Mouse (Mus musculus) hindbrain, embryonic 12.5 days (tissue): ENCODE data around the gene Etfdh. TPM values are rescaled to one million over a fixed set of nuclear protein-coding genes. Genes with fewer than 3 reads are reported as not detected.
A peak's percentile ranks its signal among the peaks of the same experiment; 100 is the strongest.

Experiments
- ATAC-seq: fragments of 200-750 bp; cut with Nextera tagmentation; 2 replicates; pipeline ENCODE4 v1.8.0; 2017; ENCODE audit warnings: moderate TSS enrichment; ENCODE audit not compliant: low FRiP score
- H3K27ac ChIP-seq: fragments of 300-500 bp; sonication (generic); 2 replicates; pipeline ENCODE4 v1.5.1; 2016; ENCODE audit warnings: mild to moderate bottlenecking
- H3K27me3 ChIP-seq: fragments of 300-500 bp; sonication (generic); 2 replicates; pipeline ENCODE4 v1.6.1; 2016; ENCODE audit warnings: mild to moderate bottlenecking
- H3K36me3 ChIP-seq: fragments of 300-500 bp; sonication (generic); 2 replicates; pipeline ENCODE4 v1.6.1; 2016; ENCODE audit warnings: mild to moderate bottlenecking
- H3K4me1 ChIP-seq: fragments of 300-500 bp; sonication (generic); 2 replicates; pipeline ENCODE4 v1.6.1; 2016
- H3K4me2 ChIP-seq: fragments of 300-500 bp; sonication (generic); replicated peaks from 2 replicates; pipeline ENCODE4 v1.6.1; 2016; ENCODE audit warnings: mild to moderate bottlenecking
- H3K4me3 ChIP-seq: fragments of 300-500 bp; sonication (generic); 2 replicates; pipeline ENCODE4 v1.5.1; 2016; ENCODE audit warnings: mild to moderate bottlenecking
- H3K9ac ChIP-seq: fragments of 300-500 bp; sonication (generic); 2 replicates; pipeline ENCODE4 v1.6.1; 2016; ENCODE audit warnings: mild to moderate bottlenecking, moderate library complexity
- H3K9me3 ChIP-seq: fragments of 300-500 bp; sonication (generic); replicated peaks from 2 replicates; pipeline ENCODE4 v1.6.1; 2016; ENCODE audit warnings: mild to moderate bottlenecking
- WGBS: fragments of 180-500 bp; shearing (Covaris S2); methylation state at CpG from one replicate; pipeline ENCODE4 v1.1.7; 2016; 5-methylcytosine and 5-hydroxymethylcytosine counted together
- polyA plus RNA-seq: library from polyadenylated mRNA; unstranded; fragments of >200 nt; fragmentation: Nextera tagmentation; extraction: Ambion mirVana; gene quantifications from 2 replicates; pipeline ENCODE4 v1.2.1, GENCODE M21; 2016

Etfdh gene
- polyA plus RNA-seq: 52.2 and 54.3 TPM in 2 replicates

- Histone ChIP-seq H3K4me1 (peaks cover 8% of the 10 kb centered on the region), H3K4me3 (peak within 1 kb of the TSS; percentile 76), H3K4me2 (peak within 1 kb of the TSS; percentile 72), H3K27me3 (no peaks in the 10 kb centered on the region), H3K9me3 (0 out of 2 replicates have a peak, but pooled peaks cover 3% of the 10 kb centered on the region), H3K27ac (peak within 1 kb of the TSS; percentile 78), H3K36me3 (peaks cover 26% of the 10 kb centered on the region), H3K9ac (peak within 1 kb of the TSS; percentile 78)
- peak; percentile 53 for ATAC-seq
- under 1% methylated on average over 11 of the region's 11 CpGs for WGBS
Observed at GRCm38 (mm10) chr3:79629416-79629730, at the start of gene Etfdh. Gene Etfdh, minus strand, starts transcription at chr3:79629500.

- 87% methylated on average over 3 of the region's 3 CpGs for WGBS
- no peaks in the 10 kb centered on the region for H3K27me3 ChIP-seq
- no peak for ATAC-seq
Observed at GRCm38 (mm10) chr3:79676411-79676810, 47.1 kb upstream of the Etfdh start.

GRCm38 (mm10) chr3:79674641-79675040 is 45.3 kb upstream of the Etfdh start:
- no peak for ATAC-seq
- 86% methylated on average over 5 of the region's 5 CpGs for WGBS
- no peaks in the 10 kb centered on the region for H3K27me3 ChIP-seq
- no peaks in the 10 kb centered on the region for H3K4me1 ChIP-seq
- H3K4me3 ChIP-seq: no peak overlapping the region
- H3K9ac ChIP-seq: no peak overlapping the region
- no peak overlapping the region for H3K27ac ChIP-seq
- H3K36me3 ChIP-seq: no peaks in the 10 kb centered on the region
- H3K9me3 ChIP-seq: no peaks in the 10 kb centered on the region
- H3K4me2 ChIP-seq: no peak overlapping the region

More at GRCm38 (mm10) chr3:79676411-79676810, 47.1 kb upstream of the Etfdh start:
- Histone ChIP-seq H3K4me2 (no peak overlapping the region), H3K9me3 (no peaks in the 10 kb centered on the region), H3K4me1 (no peaks in the 10 kb centered on the region), H3K9ac (no peak overlapping the region), H3K27ac (no peak overlapping the region), H3K36me3 (no peaks in the 10 kb centered on the region), H3K4me3 (no peak overlapping the region)

- Histone ChIP-seq H3K36me3 (no peaks in the 10 kb centered on the region), H3K4me2 (no peak overlapping the region), H3K9me3 (no peaks in the 10 kb centered on the region), H3K9ac (no peak overlapping the region), H3K27me3 (no peaks in the 10 kb centered on the region), H3K27ac (no peak overlapping the region), H3K4me1 (no peaks in the 10 kb centered on the region), H3K4me3 (no peak overlapping the region)
- ATAC-seq: no peak
- WGBS: 13% methylated on average over 4 of the region's 4 CpGs
Observed at GRCm38 (mm10) chr3:79673082-79673481, 43.8 kb upstream of the Etfdh start.

GRCm38 (mm10) chr3:79672188-79672587 is 42.9 kb upstream of the Etfdh start:
- no peak for ATAC-seq
- Histone ChIP-seq H3K27me3 (no peaks in the 10 kb centered on the region), H3K36me3 (no peaks in the 10 kb centered on the region), H3K4me3 (no peak overlapping the region), H3K9ac (no peak overlapping the region), H3K9me3 (no peaks in the 10 kb centered on the region), H3K4me2 (no peak overlapping the region), H3K4me1 (no peaks in the 10 kb centered on the region), H3K27ac (no peak overlapping the region)
- 81% methylated on average over 16 of the region's 16 CpGs for WGBS

- Histone ChIP-seq H3K27ac (no peak overlapping the region), H3K9ac (no peak overlapping the region), H3K36me3 (no peaks in the 10 kb centered on the region), H3K4me2 (no peak overlapping the region), H3K9me3 (no peaks in the 10 kb centered on the region), H3K27me3 (no peaks in the 10 kb centered on the region), H3K4me3 (no peak overlapping the region), H3K4me1 (no peaks in the 10 kb centered on the region)
- no peak for ATAC-seq
- WGBS: 86% methylated on average over 7 of the region's 7 CpGs
Observed at GRCm38 (mm10) chr3:79670556-79670955, 41.3 kb upstream of the Etfdh start.

GRCm38 (mm10) chr3:79664787-79665408 is 35.6 kb upstream of the Etfdh start:
- WGBS: 41% methylated on average over 9 of the region's 9 CpGs
- no peaks in the 10 kb centered on the region for H3K36me3 ChIP-seq
- H3K4me2 ChIP-seq: no peak overlapping the region
- no peak overlapping the region for H3K9ac ChIP-seq
- ATAC-seq: peak; percentile 48; the same call in 1 of the 2 replicates
- no peak overlapping the region for H3K27ac ChIP-seq
- no peaks in the 10 kb centered on the region for H3K9me3 ChIP-seq
- peaks cover 5% of the 10 kb centered on the region for H3K27me3 ChIP-seq
- H3K4me1 ChIP-seq: no peaks in the 10 kb centered on the region
- no peak overlapping the region for H3K4me3 ChIP-seq

GRCm38 (mm10) chr3:79656682-79657081 is 27.4 kb upstream of the Etfdh start:
- Histone ChIP-seq H3K9ac (no peak overlapping the region), H3K27ac (no peak overlapping the region), H3K4me3 (no peak overlapping the region), H3K4me1 (no peaks in the 10 kb centered on the region), H3K4me2 (no peak overlapping the region), H3K27me3 (no peaks in the 10 kb centered on the region), H3K9me3 (no peaks in the 10 kb centered on the region), H3K36me3 (no peaks in the 10 kb centered on the region)
- no peak for ATAC-seq
- WGBS: 58% methylated on average over 5 of the region's 5 CpGs

- 94% methylated on average over 6 of the region's 6 CpGs for WGBS
- Histone ChIP-seq H3K9ac (no peak overlapping the region), H3K36me3 (no peaks in the 10 kb centered on the region), H3K9me3 (no peaks in the 10 kb centered on the region), H3K4me1 (no peaks in the 10 kb centered on the region), H3K27me3 (no peaks in the 10 kb centered on the region), H3K4me3 (no peak overlapping the region), H3K4me2 (no peak overlapping the region), H3K27ac (no peak overlapping the region)
- ATAC-seq: no peak
Observed at GRCm38 (mm10) chr3:79652129-79652528, 22.8 kb upstream of the Etfdh start.

- H3K27ac ChIP-seq: peak within 1 kb of the TSS; percentile 78
- H3K36me3 ChIP-seq: peaks cover 24% of the 10 kb centered on the region
- WGBS: under 1% methylated on average over 60 of the region's 60 CpGs
Observed at GRCm38 (mm10) chr3:79628561-79629415, 512 bp downstream of the Etfdh start, which contains the start of gene 4930579G24Rik. Gene 4930579G24Rik, plus strand, starts transcription at chr3:79629079.

GRCm38 (mm10) chr3:79628182-79628560 is 1.1 kb downstream of the Etfdh start:
- Histone ChIP-seq H3K4me3 (peak overlapping the region; percentile 76), H3K27ac (peak overlapping the region; percentile 78), H3K9ac (peak overlapping the region; percentile 60), H3K9me3 (no peaks in the 10 kb centered on the region), H3K4me1 (peaks cover 8% of the 10 kb centered on the region), H3K27me3 (no peaks in the 10 kb centered on the region), H3K36me3 (peaks cover 18% of the 10 kb centered on the region), H3K4me2 (peak overlapping the region; percentile 72)
- 2% methylated on average over 9 of the region's 9 CpGs for WGBS
- ATAC-seq: no peak

More at GRCm38 (mm10) chr3:79628561-79629415, 512 bp downstream of the Etfdh start, which contains the start of gene 4930579G24Rik:
- peak; percentile 99 for ATAC-seq
- H3K4me1 ChIP-seq: peaks cover 8% of the 10 kb centered on the region
- H3K9me3 ChIP-seq: 0 out of 2 replicates have a peak, but pooled peaks cover 2% of the 10 kb centered on the region
- peak within 1 kb of the TSS; percentile 76 for H3K4me3 ChIP-seq
- H3K4me2 ChIP-seq: peak within 1 kb of the TSS; percentile 72
- H3K27me3 ChIP-seq: no peaks in the 10 kb centered on the region
- peak within 1 kb of the TSS; percentile 78 for H3K9ac ChIP-seq

- H3K9me3 ChIP-seq: no peaks in the 10 kb centered on the region
- peaks cover 15% of the 10 kb centered on the region for H3K36me3 ChIP-seq
- no peak overlapping the region for H3K27ac ChIP-seq
- ATAC-seq: no peak
- peak overlapping the region; percentile 76 for H3K4me3 ChIP-seq
- H3K4me1 ChIP-seq: peaks cover 8% of the 10 kb centered on the region
- 41% methylated on average over 10 of the region's 10 CpGs for WGBS
- H3K27me3 ChIP-seq: no peaks in the 10 kb centered on the region
- H3K4me2 ChIP-seq: peak overlapping the region; percentile 72
- H3K9ac ChIP-seq: peak overlapping the region; percentile 60
Observed at GRCm38 (mm10) chr3:79627484-79628181, 1.7 kb downstream of the Etfdh start.
